Mouse (Mus musculus): Measurements from ENCODE around the gene Hdac1.

The Hdac1 gene

GRCm38 (mm10) chr4:129542592-129543141, at the start of gene Hdac1:
Gene Hdac1 (minus strand): TSS chr4:129542713.
- DNase-seq (ENCODE audit: low read depth), result peak; percentile 99

GRCm38 (mm10) chr4:129588865-129589264, 46.4 kb upstream of the Hdac1 start:
- DNase-seq (ENCODE audit: low read depth), result no peak

DNA sequence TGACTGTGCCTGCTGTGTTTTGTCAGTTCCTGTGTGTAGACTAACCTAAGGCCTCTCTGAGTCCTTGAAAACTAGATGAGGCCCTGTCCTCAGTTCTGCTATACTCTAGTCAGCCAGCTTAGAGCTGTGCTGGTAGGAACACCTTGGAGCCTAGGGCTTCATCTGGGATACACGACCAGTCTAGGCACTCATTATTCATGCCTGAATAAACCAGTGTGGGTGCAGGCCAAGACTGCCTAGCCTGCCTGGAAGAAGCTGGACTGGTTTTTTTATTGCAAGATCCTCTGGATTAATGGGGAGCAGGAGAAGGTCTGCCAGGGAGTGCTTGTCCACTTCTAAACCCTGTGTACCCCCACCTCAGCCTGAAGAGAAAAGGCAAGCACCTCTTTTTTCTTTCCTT, 44.4 kb upstream of the Hdac1 start:
- DNase-seq (ENCODE audit: low read depth), result no peak

GRCm38 (mm10) chr4:129585773-129586172, 43.3 kb upstream of the Hdac1 start:
- DNase-seq (ENCODE audit: low read depth), result no peak

- DNase-seq (ENCODE audit: low read depth), result peak; percentile 82
Observed at GRCm38 (mm10) chr4:129584884-129585608, 42.5 kb upstream of the Hdac1 start.

DNA sequence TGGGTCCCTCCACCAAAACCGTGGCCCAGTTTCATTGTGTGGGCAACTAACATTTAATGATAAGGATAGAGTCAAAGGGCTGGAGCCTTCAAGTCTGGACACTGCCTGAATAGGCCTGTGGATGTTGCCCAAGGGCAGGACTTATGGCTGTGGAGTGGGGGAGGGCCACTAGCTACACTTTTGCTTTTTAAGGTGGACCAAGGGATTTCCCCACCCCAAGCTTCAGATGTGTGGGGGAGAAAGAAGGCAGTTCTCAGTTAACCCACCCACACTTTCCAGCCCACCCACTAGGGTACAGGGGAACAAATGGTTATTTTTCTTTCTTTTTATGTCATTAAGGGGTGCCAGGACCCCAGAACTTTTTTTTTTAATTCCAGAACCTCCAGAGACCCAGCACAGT, 41.9 kb upstream of the Hdac1 start:
- DNase-seq (ENCODE audit: low read depth), result no peak

GRCm38 (mm10) chr4:129582251-129582650, 39.7 kb upstream of the Hdac1 start:
- DNase-seq (ENCODE audit: low read depth), result no peak

DNA sequence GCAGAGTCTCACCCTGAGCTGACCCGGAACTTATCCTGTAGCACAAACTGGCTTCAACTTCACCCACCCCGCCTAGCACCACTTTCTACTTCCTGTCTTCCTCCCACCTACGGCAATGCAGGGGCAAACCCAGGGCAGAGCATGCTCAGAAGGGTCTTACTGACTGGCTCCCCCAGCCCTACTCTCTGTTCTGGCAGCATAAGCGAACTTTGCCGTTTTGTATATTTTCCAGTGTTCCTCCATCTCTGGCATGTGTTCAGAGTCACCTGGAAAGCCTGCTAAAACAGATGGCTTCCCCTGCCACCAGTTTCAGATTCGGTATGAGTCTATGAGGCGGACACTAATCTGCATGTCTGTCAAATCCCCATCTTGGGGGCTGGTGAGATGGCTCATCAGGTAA, 37.8 kb upstream of the Hdac1 start:
- DNase-seq (ENCODE audit: low read depth), result no peak

GRCm38 (mm10) chr4:129578466-129578865, 36.0 kb upstream of the Hdac1 start, which contains the start of gene Fam167b:
Gene Fam167b (minus strand): TSS chr4:129578549.
- no peak for DNase-seq (ENCODE audit: low read depth)

GRCm38 (mm10) chr4:129577688-129578087, 35.2 kb upstream of the Hdac1 start:
- no peak for DNase-seq (ENCODE audit: low read depth)

DNA sequence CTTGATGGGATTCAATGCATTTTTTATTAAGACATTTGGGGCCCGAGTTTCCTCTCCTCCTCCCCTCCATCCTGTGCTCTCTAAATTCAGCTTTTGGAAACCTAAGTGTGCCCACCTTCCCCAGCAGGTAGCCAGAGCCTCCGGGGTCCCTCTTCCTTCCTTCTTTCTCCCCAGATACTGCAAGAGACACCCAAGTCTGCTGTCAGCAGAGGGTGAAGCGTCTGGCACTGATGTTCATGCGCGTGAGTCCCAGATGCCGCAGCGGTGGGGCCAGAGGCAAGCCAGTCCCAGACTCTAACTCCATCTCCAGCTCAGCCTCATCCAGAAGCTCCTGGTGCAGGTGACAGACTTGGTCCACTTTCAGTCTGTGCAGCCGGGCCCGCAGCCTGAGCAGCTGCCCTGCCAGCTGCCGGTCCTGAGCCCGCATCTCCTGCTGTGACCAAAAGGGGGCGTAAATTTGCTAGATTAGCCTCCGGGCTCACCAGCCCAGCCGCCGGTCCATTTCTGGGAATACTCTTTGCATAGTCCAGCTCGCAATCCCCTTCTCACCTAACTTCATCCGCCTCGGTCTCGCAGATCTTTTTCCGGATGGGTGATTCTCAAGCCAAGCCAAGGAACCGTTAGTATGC, 34.5 kb upstream of the Hdac1 start:
- DNase-seq (ENCODE audit: low read depth), result peak; percentile 70

- DNase-seq (ENCODE audit: low read depth), result no peak
Observed at GRCm38 (mm10) chr4:129575171-129575844, 32.8 kb upstream of the Hdac1 start.

DNA sequence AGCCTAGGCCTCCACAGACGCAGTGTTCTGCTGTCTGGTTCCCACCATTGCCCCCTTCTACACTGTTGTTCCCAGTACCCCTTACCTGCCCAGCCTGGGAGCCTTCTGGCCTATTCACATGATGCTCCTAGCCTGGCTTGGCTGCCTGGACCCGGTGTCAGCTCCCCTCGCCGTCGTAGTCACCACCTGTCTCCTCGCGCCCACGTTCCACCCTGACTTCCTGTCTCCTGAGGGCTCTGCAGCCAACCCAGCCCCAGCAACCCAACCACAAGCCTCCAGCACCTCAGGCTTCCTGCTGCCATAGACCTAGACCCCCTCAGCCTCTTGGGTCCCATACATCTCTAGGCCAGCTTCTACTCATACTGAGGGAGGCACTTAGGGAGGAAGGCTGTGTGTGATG, 30.9 kb upstream of the Hdac1 start, which contains the start of gene Lck:
Lck (minus strand) TSS at position 212 of the 400 bp plus-strand sequence.
- DNase-seq (ENCODE audit: low read depth), result no peak

DNA sequence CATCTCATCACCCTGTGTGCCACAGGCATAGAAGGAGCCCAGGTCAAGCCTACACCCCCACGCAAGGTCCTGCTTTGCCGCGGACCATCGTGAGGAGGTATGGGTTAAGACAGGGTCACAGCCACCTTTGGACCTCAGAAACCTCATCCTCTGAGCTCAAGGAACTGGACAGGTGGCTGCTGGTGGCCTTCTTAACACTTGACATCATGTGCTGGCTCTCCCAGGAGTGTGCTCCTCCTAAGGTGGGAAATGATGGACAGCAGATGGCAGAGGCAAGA, 30.5 kb upstream of the Hdac1 start:
- DNase-seq (ENCODE audit: low read depth), result no peak

- DNase-seq (ENCODE audit: low read depth), result no peak
Observed at GRCm38 (mm10) chr4:129572236-129573092, 30.0 kb upstream of the Hdac1 start.

DNA sequence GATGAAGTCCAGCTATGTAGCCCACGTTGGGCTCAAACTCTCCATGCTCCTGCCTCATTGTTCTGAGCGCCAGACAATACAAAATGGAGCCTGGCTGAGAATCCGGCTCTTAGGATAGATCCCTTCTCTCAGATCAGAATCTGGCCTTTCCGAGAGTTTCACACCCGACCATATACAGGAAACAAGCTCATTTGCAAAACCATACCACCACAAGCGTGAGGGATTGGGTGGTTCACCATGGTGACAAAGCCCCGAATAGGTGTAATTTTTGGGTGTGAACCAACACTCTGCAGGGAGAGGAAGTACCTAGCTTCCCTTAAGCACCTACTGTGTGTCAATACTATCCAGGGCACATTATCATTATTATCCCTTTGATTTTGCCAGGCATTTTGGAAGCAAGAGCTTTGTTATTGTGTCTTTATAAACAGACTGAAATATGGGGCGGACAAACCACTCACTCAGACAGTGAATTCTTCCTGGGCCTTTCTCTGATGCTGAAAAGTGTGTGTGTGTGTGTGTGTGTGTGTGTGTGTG, 29.1 kb upstream of the Hdac1 start:
- no peak for DNase-seq (ENCODE audit: low read depth)

DNA sequence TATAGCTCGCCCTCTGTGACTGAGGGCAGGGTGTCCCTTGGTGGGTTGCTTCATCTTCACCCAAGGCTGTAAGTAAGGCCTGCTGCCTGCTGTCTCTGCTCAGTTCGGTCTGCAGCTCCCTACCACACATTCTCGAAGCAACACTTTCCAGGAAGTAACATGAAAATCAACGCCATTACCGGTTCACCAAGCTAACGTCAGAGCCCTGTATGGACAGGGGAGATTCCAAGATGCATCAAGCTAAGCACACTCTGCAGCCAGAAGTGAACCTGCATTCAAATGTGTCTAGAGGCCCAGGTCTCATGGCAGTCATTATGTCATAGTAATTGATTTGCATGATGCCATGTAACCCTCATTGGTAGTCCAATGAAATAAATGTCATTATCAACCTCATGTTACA, 27.5 kb upstream of the Hdac1 start:
- no peak for DNase-seq (ENCODE audit: low read depth)

- DNase-seq (ENCODE audit: low read depth), result no peak
Observed at GRCm38 (mm10) chr4:129568366-129568765, 25.9 kb upstream of the Hdac1 start.

DNA sequence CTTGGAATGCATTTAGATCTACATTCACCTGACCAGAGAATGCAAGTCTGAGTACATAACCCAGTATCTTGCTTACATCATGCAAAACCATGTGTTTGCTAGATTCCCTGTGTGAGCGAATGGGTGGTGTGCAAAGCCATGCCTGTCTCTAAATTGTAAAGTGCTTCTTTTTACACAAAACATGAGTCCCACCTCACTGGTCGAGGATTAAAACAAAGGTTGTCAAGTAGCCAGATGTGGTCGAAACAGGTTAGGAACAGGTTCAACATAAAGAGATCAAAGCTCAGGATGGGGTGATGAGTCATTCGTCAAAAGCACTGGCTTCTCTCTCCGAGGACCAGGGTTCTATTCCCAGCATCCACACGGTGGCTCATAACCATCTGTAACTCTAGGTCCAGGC, 22.6 kb upstream of the Hdac1 start:
- DNase-seq (ENCODE audit: low read depth), result no peak

DNA sequence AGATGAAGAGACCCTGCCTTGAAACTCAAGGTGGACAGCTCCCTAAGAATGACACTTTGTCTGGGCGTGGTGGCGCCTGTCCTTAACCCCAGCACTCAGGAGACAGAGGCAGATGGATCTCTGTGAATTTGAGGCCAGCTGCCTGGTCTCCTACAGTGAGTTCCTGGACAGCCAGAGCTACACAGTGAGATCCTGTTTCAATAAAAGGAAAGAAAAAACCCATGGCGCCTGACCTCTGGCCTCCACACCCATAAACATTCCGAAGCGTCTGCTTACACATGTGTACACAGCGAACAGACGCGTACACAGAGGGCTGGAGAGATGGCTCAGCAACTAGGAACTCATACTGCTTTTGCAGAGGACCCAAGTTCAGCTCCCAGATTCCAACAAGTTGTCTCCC, 21.2 kb upstream of the Hdac1 start:
- peak; percentile 56 for DNase-seq (ENCODE audit: low read depth)

DNA sequence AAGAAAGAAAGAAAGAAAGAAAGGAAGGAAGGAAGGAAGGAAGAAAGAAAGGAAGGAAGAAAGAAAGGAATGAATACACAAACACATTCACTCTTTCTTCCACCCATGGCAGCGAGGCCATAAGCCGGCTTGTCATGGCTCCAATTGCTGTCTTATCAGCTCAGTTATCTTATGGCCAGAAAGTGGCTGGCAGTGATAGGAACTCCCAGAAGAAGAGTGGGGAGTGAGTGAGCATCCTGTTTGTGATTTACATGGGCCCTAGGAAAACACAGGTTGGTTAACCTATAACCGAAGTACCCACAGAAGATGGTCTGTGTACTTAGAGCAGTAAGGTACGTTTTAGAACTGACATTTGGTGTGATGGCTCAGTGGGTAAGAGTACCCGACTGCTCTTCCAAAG, 18.7 kb upstream of the Hdac1 start:
- DNase-seq (ENCODE audit: low read depth), result no peak
